Mouse (Mus musculus) ES-E14 (cell line): ENCODE data around the gene Rara.

ENCODE experiments used
- CHD2 ChIP-seq: IDR thresholded peaks from 2 replicates; pipeline ENCODE4 v1.6.1; 2014; ENCODE audit warnings: mild to moderate bottlenecking, low read depth, low read length, inconsistent platforms
- HCFC1 ChIP-seq: IDR thresholded peaks from 2 replicates; pipeline ENCODE4 v1.6.1; 2012; ENCODE audit warnings: low read length, inconsistent platforms, borderline replicate concordance; ENCODE audit not compliant: insufficient read depth
- MAFK ChIP-seq: IDR thresholded peaks from 2 replicates; pipeline ENCODE4 v1.6.1; 2014; ENCODE audit warnings: mild to moderate bottlenecking, low read depth, low read length, inconsistent platforms; ENCODE audit not compliant: insufficient read depth
- ZC3H11A ChIP-seq: IDR thresholded peaks from 2 replicates; pipeline ENCODE4 v1.6.1; 2012; ENCODE audit warnings: low read depth, mild to moderate bottlenecking, inconsistent platforms, low read length, borderline replicate concordance
- ZNF384 ChIP-seq: IDR thresholded peaks from 2 replicates; pipeline ENCODE4 v1.6.1; 2012; ENCODE audit warnings: low read depth, low read length, inconsistent platforms

- TF ChIP-seq ZC3H11A (no peak), MAFK (no peak), ZNF384 (no peak), CHD2 (no peak), HCFC1 (no peak)
These were observed 6.7 kb downstream of the Rara start for GRCm38 (mm10) chr11:98934367-98934766.
